Mouse (Mus musculus) spleen, adult 2 months (tissue): ENCODE results near the gene Zcchc24. TPM values are rescaled to one million over a fixed set of nuclear protein-coding genes. Genes with fewer than 3 reads are reported as not detected.

ENCODE experiments used
- DNase-seq, 2 experiments: peaks; one replicate each; pipeline versions ENCODE4 v3.0.0 to v3.0.0-alpha.2; 2012 to 2021; ENCODE audit warnings: low spot score in 2 of 2, low read depth in 1 of 2
- H3K27ac ChIP-seq: fragments of 200-500 bp; 2 replicates; pipeline ENCODE4 v1.5.1; 2012; ENCODE audit warnings: low read length, inconsistent platforms; ENCODE audit not compliant: insufficient read depth
- H3K27me3 ChIP-seq: fragments of 200-500 bp; 2 replicates; pipeline ENCODE4 v1.6.1; 2012; ENCODE audit warnings: mild to moderate bottlenecking, moderate library complexity, low read length, inconsistent platforms; ENCODE audit not compliant: control insufficient read depth, insufficient read depth
- H3K36me3 ChIP-seq: fragments of 200-500 bp; 2 replicates; pipeline ENCODE4 v1.6.1; 2012; ENCODE audit warnings: mild to moderate bottlenecking, low read length, inconsistent platforms; ENCODE audit not compliant: control insufficient read depth, insufficient read depth
- H3K4me1 ChIP-seq: fragments of 200-500 bp; 2 replicates; pipeline ENCODE4 v1.6.1; 2011; ENCODE audit warnings: inconsistent platforms; ENCODE audit not compliant: control insufficient read depth, insufficient read depth, insufficient read length
- H3K4me3 ChIP-seq: fragments of 200-500 bp; 2 replicates; pipeline ENCODE4 v1.5.1; 2011; ENCODE audit warnings: mild to moderate bottlenecking, inconsistent platforms; ENCODE audit not compliant: insufficient read depth, insufficient read length; ENCODE audit errors: extremely low read depth
- CTCF ChIP-seq: fragments of 200-500 bp; IDR thresholded peaks from 2 replicates; pipeline ENCODE4 v1.5.1; 2011; ENCODE audit warnings: mild to moderate bottlenecking, inconsistent platforms; ENCODE audit not compliant: insufficient read depth, insufficient read length, insufficient replicate concordance; ENCODE audit errors: extremely low read depth
- POLR2A ChIP-seq: fragments of 200-500 bp; IDR thresholded peaks from 2 replicates; pipeline ENCODE4 v1.6.1; 2011; ENCODE audit warnings: low read depth, low read length, inconsistent platforms
- whole genome bisulfite sequencing: fragments of 180-500 bp; shearing (Covaris S2); methylation state at CpG from one replicate; pipeline ENCODE4 v1.1.7; 2018; 5-methylcytosine and 5-hydroxymethylcytosine counted together
- polyA plus RNA-seq: library from polyadenylated mRNA; depleted of rRNA; stranded (reverse); fragments of >200 nt; gene quantifications from 2 replicates; pipeline ENCODE4 v1.2.3, GENCODE M21; 2012

Gene Zcchc24
- polyA plus RNA-seq, 1 experiment, result 14.9 TPM

GRCm38 (mm10) chr14:25710681-25711080, 58.2 kb downstream of the Zcchc24 start:
- Histone ChIP-seq H3K36me3 (0 out of 2 replicates have a peak, but pooled peaks cover 2% of the 10 kb centered on the region), H3K27me3 (no peaks in the 10 kb centered on the region), H3K27ac (no peak overlapping the region), H3K4me1 (no peaks in the 10 kb centered on the region), H3K4me3 (no peak overlapping the region)
- TF ChIP-seq POLR2A, result no peak
- 93% methylated on average over 4 of the region's 4 CpGs for WGBS
- DNase-seq, result no peak

- Histone ChIP-seq H3K27ac (no peak overlapping the region), H3K4me3 (no peak overlapping the region), H3K27me3 (no peaks in the 10 kb centered on the region), H3K36me3 (0 out of 2 replicates have a peak, but pooled peaks cover 2% of the 10 kb centered on the region), H3K4me1 (no peaks in the 10 kb centered on the region)
- WGBS, result 83% methylated on average over 4 of the region's 4 CpGs
- TF ChIP-seq CTCF, result no peak
- no peak for TF ChIP-seq POLR2A
- no peak for DNase-seq
Measured at GRCm38 (mm10) chr14:25710073-25710472, 58.8 kb downstream of the Zcchc24 start.

GRCm38 (mm10) chr14:25708917-25709316, 59.9 kb downstream of the Zcchc24 start:
- no peak overlapping the region for H3K27ac ChIP-seq

GRCm38 (mm10) chr14:25708451-25708850, 60.4 kb downstream of the Zcchc24 start:
- TF ChIP-seq CTCF (no peak), POLR2A (no peak)
- DNase-seq, result no peak
- Histone ChIP-seq H3K4me1 (no peaks in the 10 kb centered on the region), H3K36me3 (no peaks in the 10 kb centered on the region), H3K4me3 (no peak overlapping the region), H3K27me3 (no peaks in the 10 kb centered on the region), H3K27ac (peak overlapping the region; percentile 12; the same call in 1 of the 2 replicates)
- WGBS, result 47% methylated on average over 4 of the region's 4 CpGs

More at GRCm38 (mm10) chr14:25708917-25709316, 59.9 kb downstream of the Zcchc24 start:
- TF ChIP-seq CTCF (no peak), POLR2A (no peak)
- Histone ChIP-seq H3K4me3 (no peak overlapping the region), H3K36me3 (no peaks in the 10 kb centered on the region), H3K4me1 (no peaks in the 10 kb centered on the region), H3K27me3 (no peaks in the 10 kb centered on the region)
- WGBS, result 91% methylated on average over 2 of the region's 2 CpGs
- no peak for DNase-seq

- TF ChIP-seq CTCF (peak; percentile 57; the same call in 1 of the 2 replicates), POLR2A (no peak)
- Histone ChIP-seq H3K4me3 (no peak overlapping the region), H3K4me1 (no peaks in the 10 kb centered on the region), H3K27me3 (no peaks in the 10 kb centered on the region), H3K27ac (peak overlapping the region; percentile 12; the same call in 1 of the 2 replicates), H3K36me3 (no peaks in the 10 kb centered on the region)
- 22% methylated on average over 5 of the region's 5 CpGs for WGBS
- DNase-seq, result peak in 1 of 2 experiments; percentile 47
Measured at GRCm38 (mm10) chr14:25707691-25708181, 61.1 kb downstream of the Zcchc24 start.

- DNase-seq, result no peak
- TF ChIP-seq POLR2A, result no peak
- peak; percentile 12; the same call in 1 of the 2 replicates for TF ChIP-seq CTCF
- Histone ChIP-seq H3K36me3 (peaks cover 20% of the 10 kb centered on the region), H3K27ac (no peak overlapping the region), H3K27me3 (no peaks in the 10 kb centered on the region), H3K4me1 (no peaks in the 10 kb centered on the region), H3K4me3 (no peak overlapping the region)
Measured at GRCm38 (mm10) chr14:25701986-25702385, 66.9 kb downstream of the Zcchc24 start.

GRCm38 (mm10) chr14:25696356-25696755, 72.5 kb downstream of the Zcchc24 start:
- peaks cover 6% of the 10 kb centered on the region; the same call in 1 of the 2 replicates for H3K4me1 ChIP-seq
- no peaks in the 10 kb centered on the region for H3K27me3 ChIP-seq
- WGBS, result 59% methylated on average over 2 of the region's 2 CpGs
- no peak overlapping the region for H3K27ac ChIP-seq
- H3K4me3 ChIP-seq, result no peak overlapping the region
- DNase-seq, result no peak
- H3K36me3 ChIP-seq, result peaks cover 20% of the 10 kb centered on the region
- no peak for TF ChIP-seq CTCF
- TF ChIP-seq POLR2A, result no peak
